Mouse (Mus musculus): Measurements from ENCODE around the gene Vmn1r79. TPM values are rescaled to one million over a fixed set of nuclear protein-coding genes. Genes with fewer than 3 reads are reported as not detected.
"Not testable (repeated sequence)": the region's sequence is repeated elsewhere in the genome, so short reads cannot be mapped to it uniquely, and the experiment has no call there.

Vmn1r79 gene
- polyA plus RNA-seq (2012; rRNA removed), result not detected in 2 replicates

DNA sequence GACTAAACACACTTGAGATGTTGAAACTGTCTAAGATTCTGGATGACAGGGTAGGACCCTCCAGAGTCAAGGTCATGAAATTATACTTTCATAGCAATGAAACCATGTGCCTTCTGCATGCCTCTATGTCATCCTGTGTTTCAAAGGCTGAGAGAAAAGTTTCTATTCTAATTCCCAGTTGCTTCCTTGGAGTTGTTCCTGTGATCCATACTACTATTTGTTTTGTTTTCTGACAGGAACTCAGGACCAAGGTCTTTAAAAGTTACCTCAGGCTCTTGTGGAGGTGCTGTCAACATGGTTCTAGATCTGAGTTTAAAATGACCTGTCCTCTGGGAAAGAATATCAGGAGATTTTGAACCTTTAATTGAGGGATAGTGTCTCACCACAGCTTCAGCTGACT, at the start of gene Vmn1r79:
TSS of gene Vmn1r79 (plus strand) at position 301 of the 400 bp plus-strand sequence.
- DNase-seq (ENCODE audit: extremely low spot score in 1 of 2, low spot score in 1 of 2), result not testable (repeated sequence)

DNA sequence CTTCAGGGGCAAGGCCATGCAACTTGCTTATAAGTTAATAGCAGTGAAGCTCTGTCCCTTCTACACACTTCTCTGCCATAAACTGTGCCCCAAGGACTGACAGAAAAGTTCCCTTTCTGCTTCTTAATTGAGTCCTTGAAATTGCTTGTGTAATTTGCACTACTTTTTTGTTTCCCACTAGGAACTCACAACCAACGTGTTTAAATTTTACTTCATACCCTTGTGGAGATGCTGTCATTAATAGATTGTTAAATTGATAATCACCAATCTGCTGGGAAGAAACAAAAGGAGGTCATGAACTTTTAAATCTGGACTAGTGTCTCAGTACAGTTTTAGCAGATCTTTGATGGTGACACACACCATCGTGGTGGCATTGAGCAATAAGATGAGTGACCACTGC, 21.1 kb upstream of the Vmn1r79 start, which contains the start of gene Vmn1r78:
TSS of gene Vmn1r78 (plus strand) at position 301 of the 400 bp plus-strand sequence.
- DNase-seq (ENCODE audit: extremely low spot score in 1 of 2, low spot score in 1 of 2), result no peak

DNA sequence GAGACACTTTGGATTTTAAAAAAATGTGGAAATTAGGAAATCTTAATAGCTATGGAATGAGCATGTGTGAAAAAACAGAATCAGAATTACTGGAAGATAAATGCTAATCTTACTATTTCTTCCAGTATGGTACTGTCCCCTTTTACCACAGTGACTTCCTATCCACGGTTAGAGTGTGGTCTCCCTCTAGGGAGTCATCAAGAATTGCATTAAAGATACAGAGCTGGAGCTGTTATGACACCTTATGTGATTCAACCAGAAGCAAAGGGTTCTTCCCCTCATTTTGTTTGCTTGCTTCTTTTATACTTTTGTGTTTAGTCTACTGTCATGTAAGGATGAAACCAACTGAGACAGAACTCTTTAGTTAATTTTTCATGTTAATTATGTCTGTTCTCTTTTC, 14.6 kb upstream of the Vmn1r79 start:
- DNase-seq (ENCODE audit: extremely low spot score in 1 of 2, low spot score in 1 of 2), result not testable (repeated sequence)

DNA sequence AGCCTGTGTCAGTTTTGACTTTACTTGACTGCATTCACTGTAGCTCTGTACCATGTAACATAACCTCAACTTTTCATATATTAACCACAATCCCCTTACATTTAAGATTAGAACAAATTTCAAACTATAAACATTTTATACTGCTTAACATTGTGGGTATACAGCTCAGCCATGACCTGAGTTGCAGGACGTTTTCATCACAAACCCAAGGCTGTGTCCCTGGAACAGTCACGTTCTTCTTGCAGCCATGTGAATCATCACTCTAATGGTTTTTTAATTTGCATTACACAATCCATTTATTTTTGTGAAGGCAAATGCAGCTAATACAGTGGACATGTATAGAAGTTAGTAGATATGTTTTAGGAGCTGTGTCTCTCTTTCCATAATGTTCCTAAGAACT, 1.8 kb downstream of the Vmn1r79 start:
- DNase-seq (ENCODE audit: extremely low spot score in 1 of 2, low spot score in 1 of 2), result not testable (repeated sequence)

DNA sequence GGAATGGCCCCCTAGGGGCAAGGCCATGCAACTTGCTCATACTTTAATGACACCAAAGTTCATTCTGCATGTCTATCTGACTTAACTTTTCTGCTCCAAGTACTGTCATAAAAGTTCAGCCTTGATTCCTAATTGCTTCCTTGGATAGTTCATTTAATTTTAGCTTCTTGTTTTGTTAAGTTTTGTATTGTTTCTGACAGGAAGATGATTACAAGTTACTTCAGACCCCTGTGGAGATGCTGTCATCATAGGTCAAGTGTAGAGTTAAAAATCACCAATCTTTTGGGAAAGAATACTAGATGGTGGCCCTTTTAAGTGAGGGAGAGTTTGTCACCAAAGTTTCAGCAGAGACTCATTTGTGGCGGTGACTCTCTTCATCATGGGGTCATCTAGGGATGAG, 17.9 kb downstream of the Vmn1r79 start, which contains the start of gene Vmn1r80:
TSS of gene Vmn1r80 (plus strand) at position 301 of the 400 bp plus-strand sequence.
- DNase-seq (ENCODE audit: extremely low spot score in 1 of 2, low spot score in 1 of 2), result no peak

DNA sequence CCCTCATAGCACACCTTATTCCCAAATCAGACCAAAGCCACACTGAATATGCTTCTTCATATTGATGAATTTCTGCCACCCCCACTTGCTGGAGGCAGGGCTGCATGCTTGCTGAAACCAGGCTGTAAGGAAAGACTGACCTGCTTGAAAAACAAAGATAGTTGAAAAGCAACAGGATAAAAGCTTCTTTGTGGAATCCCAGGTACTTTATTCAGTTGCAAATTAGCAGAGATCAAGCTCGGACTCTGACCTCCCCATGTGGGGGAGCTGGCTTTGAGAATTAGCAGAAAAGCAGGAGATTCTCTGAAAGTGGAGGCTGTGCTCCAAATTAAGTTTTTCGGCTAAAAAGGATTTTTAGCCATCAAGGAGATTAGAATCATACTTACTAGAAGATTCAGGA, 33.1 kb downstream of the Vmn1r79 start:
- no peak for DNase-seq (ENCODE audit: extremely low spot score in 1 of 2, low spot score in 1 of 2)

Other genes with a start within 250 kb of the Vmn1r79 start
- not detected in 2 replicates for gene Vmn1r76, start 233.1 kb upstream of the Vmn1r79 start, polyA plus RNA-seq (2012; rRNA removed)
- not detected in 2 replicates for gene Vmn1r77, start 134.5 kb upstream of the Vmn1r79 start, polyA plus RNA-seq (2012; rRNA removed)
- not detected in 2 replicates for gene Vmn1r78, start 21.0 kb upstream of the Vmn1r79 start, polyA plus RNA-seq (2012; rRNA removed)
- not detected in 2 replicates for gene Vmn1r80, start 18.0 kb downstream of the Vmn1r79 start, polyA plus RNA-seq (2012; rRNA removed)
- gene Vmn1r81, start 97.0 kb downstream of the Vmn1r79 start, polyA plus RNA-seq (2012; rRNA removed), result not detected in 2 replicates
- not detected in 2 replicates for gene Vmn1r82, start 129.2 kb downstream of the Vmn1r79 start, polyA plus RNA-seq (2012; rRNA removed)
- gene Vmn1r83, start 158.2 kb downstream of the Vmn1r79 start, polyA plus RNA-seq (2012; rRNA removed), result not detected in 2 replicates
- not detected in 2 replicates for gene Vmn1r84, start 198.0 kb downstream of the Vmn1r79 start, polyA plus RNA-seq (2012; rRNA removed)

Data from frontal cortex, adult 2 months (tissue).